Mouse (Mus musculus): ENCODE data around the gene D17H6S53E.

GRCm38 (mm10) chr17:35088151-35088550, 38.0 kb upstream of the D17H6S53E start:
- no peak for TF ChIP-seq CTCF (IDR thresholded peaks at IDR 0.05; ENCODE audit: control insufficient read depth, insufficient read depth, insufficient read length)
- TF ChIP-seq USF1 (IDR thresholded peaks at IDR 0.05; ENCODE audit: low read depth), result no peak
- TF ChIP-seq MAX (IDR thresholded peaks at IDR 0.05), result no peak
- TF ChIP-seq FOSL1 (IDR thresholded peaks at IDR 0.05; ENCODE audit: insufficient read depth, low read length, poor library complexity, severe bottlenecking), result no peak
- no peak for TF ChIP-seq MYOD1 (IDR thresholded peaks at IDR 0.05; ENCODE audit: control insufficient read depth, insufficient read length, low read depth)
- no peak for TF ChIP-seq CEBPB (IDR thresholded peaks at IDR 0.05; ENCODE audit: low read depth)
